Mouse (Mus musculus): Measurements from ENCODE around the gene H2-M10.1. TPM values are rescaled to one million over a fixed set of nuclear protein-coding genes. Genes with fewer than 3 reads are reported as not detected.
"Not testable (repeated sequence)": the region's sequence is repeated elsewhere in the genome, so short reads cannot be mapped to it uniquely, and the experiment has no call there.

The H2-M10.1 gene
- polyA plus RNA-seq, 1 experiment: not detected

DNA sequence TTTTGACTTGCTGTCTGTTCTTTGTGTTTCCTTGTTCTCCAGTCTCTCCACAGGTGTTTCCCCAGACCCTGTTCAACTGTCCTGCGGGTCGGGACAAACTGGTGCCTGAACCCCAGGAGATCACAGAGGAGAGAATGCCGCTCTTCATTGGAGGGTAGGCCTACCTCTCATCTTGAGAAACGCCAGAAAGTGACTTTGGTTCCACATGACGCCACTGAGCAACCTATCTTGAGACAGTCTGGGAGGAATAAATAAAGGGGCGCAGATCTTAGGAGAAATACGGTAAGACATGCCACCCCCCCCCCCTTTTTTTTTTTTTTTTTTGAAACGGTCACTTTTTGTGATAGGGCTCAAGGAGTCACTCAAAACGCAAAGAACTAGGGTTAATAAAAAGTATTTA is 11.4 kb downstream of the H2-M10.1 start:
- Histone ChIP-seq H3K4me1 (ENCODE audit: control insufficient read depth, insufficient read depth, low read length) (peaks cover 9% of the 10 kb centered on the region; the same call in 1 of the 2 replicates), H3K27ac (ENCODE audit: control insufficient read depth, insufficient read depth, low read depth, low read length) (peak overlapping the region; percentile 42; the same call in 1 of the 2 replicates), H3K36me3 (ENCODE audit: control insufficient read depth, insufficient read depth, low read length) (no peaks in the 10 kb centered on the region), H3K27me3 (ENCODE audit: control insufficient read depth, insufficient read depth, low read length) (no peaks in the 10 kb centered on the region), H3K4me3 (ENCODE audit: control insufficient read depth, low read depth, low read length) (peak overlapping the region; percentile 49; the same call in 1 of the 2 replicates)
- TF ChIP-seq CTCF (IDR thresholded peaks at IDR 0.05; ENCODE audit: control insufficient read depth, insufficient read depth, insufficient replicate concordance, low read depth, low read length) (no peak), POLR2A (IDR thresholded peaks at IDR 0.05; ENCODE audit: control insufficient read depth, low read depth, low read length) (no peak)

DNA sequence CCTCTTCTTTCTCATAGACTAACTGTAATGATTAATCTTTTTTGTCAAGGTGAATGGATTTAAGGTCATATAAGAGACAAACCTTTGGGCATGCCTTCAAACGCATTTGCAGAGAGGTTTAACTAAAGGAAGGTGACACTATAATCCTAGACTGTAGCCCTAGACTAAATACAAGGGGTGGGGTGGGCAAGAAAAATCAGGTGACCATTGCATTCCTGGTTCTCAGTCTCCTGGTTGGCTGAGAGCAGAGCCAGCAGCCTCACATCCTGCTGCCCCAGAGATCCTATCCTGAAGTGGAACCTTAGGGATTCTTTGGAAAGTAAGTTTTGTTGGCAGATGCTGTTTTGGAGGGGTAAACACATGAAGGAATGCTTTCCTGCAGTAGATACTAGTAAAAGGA is 16.7 kb downstream of the H2-M10.1 start:
- TF ChIP-seq CTCF (IDR thresholded peaks at IDR 0.05; ENCODE audit: control insufficient read depth, insufficient read depth, insufficient replicate concordance, low read depth, low read length): no peak
- TF ChIP-seq POLR2A (IDR thresholded peaks at IDR 0.05; ENCODE audit: control insufficient read depth, low read depth, low read length): no peak
- Histone ChIP-seq H3K27ac (ENCODE audit: control insufficient read depth, insufficient read depth, low read depth, low read length) (no peak overlapping the region), H3K27me3 (ENCODE audit: control insufficient read depth, insufficient read depth, low read length) (no peaks in the 10 kb centered on the region), H3K4me1 (ENCODE audit: control insufficient read depth, insufficient read depth, low read length) (no peaks in the 10 kb centered on the region), H3K4me3 (ENCODE audit: control insufficient read depth, low read depth, low read length) (no peak overlapping the region), H3K36me3 (ENCODE audit: control insufficient read depth, insufficient read depth, low read length) (no peaks in the 10 kb centered on the region)

DNA sequence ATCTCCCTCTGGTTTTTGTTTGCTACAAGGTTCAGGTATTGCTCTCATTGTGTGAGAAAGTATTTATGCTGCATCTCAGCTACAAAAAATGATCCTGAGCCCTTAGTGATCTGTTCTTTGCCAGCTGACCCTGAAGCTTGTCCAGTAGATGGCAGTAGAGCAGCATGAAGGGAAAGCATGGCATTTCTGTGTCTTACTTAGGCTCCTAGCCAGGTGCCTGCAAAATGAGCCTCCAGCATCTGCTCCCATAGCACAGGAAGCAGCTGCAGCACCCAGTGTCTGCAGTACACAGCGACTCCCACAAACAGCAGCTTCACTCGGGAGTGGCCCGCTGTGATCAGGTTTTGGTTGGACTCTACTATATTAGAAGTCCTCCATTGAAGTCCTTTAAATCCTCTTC is 17.1 kb downstream of the H2-M10.1 start:
- not testable (repeated sequence) for H3K4me3 ChIP-seq (ENCODE audit: control insufficient read depth, low read depth, low read length); H3K27me3 ChIP-seq (ENCODE audit: control insufficient read depth, insufficient read depth, low read length); H3K36me3 ChIP-seq (ENCODE audit: control insufficient read depth, insufficient read depth, low read length); H3K4me1 ChIP-seq (ENCODE audit: control insufficient read depth, insufficient read depth, low read length); H3K27ac ChIP-seq (ENCODE audit: control insufficient read depth, insufficient read depth, low read depth, low read length)
- peak; percentile 26; the same call in 1 of the 2 replicates for TF ChIP-seq CTCF (IDR thresholded peaks at IDR 0.05; ENCODE audit: control insufficient read depth, insufficient read depth, insufficient replicate concordance, low read depth, low read length)

DNA sequence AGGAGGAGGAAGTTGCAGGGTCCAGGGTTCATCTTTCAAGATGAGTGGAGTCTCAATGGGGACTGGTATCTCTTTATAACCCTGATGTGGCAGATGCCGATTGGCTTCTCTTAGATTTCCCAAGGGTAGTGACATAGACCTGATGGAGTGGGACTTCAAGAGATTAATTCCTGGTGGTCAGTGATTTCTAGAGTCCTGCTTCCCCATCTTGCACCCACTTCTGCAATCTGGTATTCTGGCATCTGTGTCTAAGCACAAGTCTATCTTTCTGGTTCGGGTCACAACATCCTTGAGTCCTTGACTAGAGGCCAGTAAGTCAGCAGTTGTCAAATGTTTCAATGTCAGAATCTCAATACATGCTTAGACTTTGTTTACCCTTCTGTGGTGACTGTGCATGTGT is 39.6 kb downstream of the H2-M10.1 start, which contains the start of gene H2-M10.2:
Gene H2-M10.2 (minus strand): TSS at position 101 of the 400 bp plus-strand sequence.
- Histone ChIP-seq H3K27me3 (ENCODE audit: control insufficient read depth, insufficient read depth, low read length) (no peaks in the 10 kb centered on the region), H3K36me3 (ENCODE audit: control insufficient read depth, insufficient read depth, low read length) (no peaks in the 10 kb centered on the region), H3K27ac (ENCODE audit: control insufficient read depth, insufficient read depth, low read depth, low read length) (no peak within 1 kb of the TSS), H3K4me1 (ENCODE audit: control insufficient read depth, insufficient read depth, low read length) (no peaks in the 10 kb centered on the region), H3K4me3 (ENCODE audit: control insufficient read depth, low read depth, low read length) (no peak within 1 kb of the TSS)
- TF ChIP-seq POLR2A (IDR thresholded peaks at IDR 0.05; ENCODE audit: control insufficient read depth, low read depth, low read length) (no peak), CTCF (IDR thresholded peaks at IDR 0.05; ENCODE audit: control insufficient read depth, insufficient read depth, insufficient replicate concordance, low read depth, low read length) (no peak)

DNA sequence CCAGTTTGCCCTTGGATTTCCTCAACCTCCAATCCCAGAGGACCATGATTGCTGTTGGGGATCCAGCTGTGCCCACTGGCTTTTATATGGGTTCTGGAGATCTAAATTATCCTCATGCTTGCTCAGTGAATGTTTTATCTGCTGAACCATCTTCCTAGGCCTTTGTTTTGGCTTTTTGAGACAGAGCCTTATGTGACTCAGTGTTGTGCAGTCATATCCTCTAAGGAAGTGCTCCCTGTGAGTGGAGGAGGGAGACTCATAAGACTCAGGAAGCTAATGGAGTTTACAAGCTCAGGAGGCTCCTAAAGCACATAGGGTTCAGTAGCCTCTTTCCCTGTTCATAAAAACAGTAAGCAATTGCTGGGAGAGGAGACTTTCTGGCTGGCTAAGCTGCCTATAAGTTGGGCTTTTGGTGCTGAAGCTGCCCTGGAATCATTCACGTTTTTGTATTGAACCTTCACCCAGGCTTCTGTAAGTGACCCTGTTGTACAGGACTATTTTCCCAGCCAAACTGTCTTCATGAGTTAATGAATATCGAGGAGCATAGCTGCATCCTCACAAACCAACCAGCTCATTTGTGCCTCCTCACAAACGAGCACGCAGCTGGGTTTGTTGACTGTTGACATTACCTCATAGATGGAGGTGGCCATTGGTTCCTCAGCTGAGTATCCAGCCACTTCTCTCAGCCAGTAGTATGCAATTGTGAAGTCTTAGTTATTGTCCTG is 44.3 kb downstream of the H2-M10.1 start:
- no peaks in the 10 kb centered on the region for H3K36me3 ChIP-seq (ENCODE audit: control insufficient read depth, insufficient read depth, low read length)
- H3K4me3 ChIP-seq (ENCODE audit: control insufficient read depth, low read depth, low read length): no peak overlapping the region
- H3K27me3 ChIP-seq (ENCODE audit: control insufficient read depth, insufficient read depth, low read length): no peaks in the 10 kb centered on the region
- H3K4me1 ChIP-seq (ENCODE audit: control insufficient read depth, insufficient read depth, low read length): no peaks in the 10 kb centered on the region
- TF ChIP-seq CTCF (IDR thresholded peaks at IDR 0.05; ENCODE audit: control insufficient read depth, insufficient read depth, insufficient replicate concordance, low read depth, low read length): no peak
- TF ChIP-seq POLR2A (IDR thresholded peaks at IDR 0.05; ENCODE audit: control insufficient read depth, low read depth, low read length): no peak
- H3K27ac ChIP-seq (ENCODE audit: control insufficient read depth, insufficient read depth, low read depth, low read length): no peak overlapping the region

DNA sequence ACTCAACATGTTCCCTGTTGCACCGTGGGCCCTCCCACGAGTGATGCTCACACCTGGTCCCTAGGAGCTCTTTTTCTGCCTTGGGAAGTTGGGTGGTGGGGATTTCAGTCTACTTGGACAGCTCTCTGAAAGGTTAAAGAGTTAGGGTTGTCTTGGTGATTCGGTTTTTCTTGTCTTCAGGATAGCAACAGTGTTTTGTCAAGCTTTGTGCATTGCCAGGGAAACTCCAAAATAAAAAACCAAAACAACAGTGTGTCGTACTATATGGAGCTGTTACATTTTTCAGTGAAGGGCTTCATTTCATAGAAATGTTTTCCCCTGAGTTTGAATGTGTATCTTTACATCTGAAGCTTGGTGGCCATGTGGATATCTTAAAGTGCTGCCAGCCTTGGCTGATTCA is 51.2 kb downstream of the H2-M10.1 start:
- Histone ChIP-seq H3K4me3 (ENCODE audit: control insufficient read depth, low read depth, low read length) (no peak overlapping the region), H3K27ac (ENCODE audit: control insufficient read depth, insufficient read depth, low read depth, low read length) (no peak overlapping the region), H3K27me3 (ENCODE audit: control insufficient read depth, insufficient read depth, low read length) (no peaks in the 10 kb centered on the region), H3K36me3 (ENCODE audit: control insufficient read depth, insufficient read depth, low read length) (no peaks in the 10 kb centered on the region; the same call in 1 of the 2 replicates), H3K4me1 (ENCODE audit: control insufficient read depth, insufficient read depth, low read length) (no peaks in the 10 kb centered on the region; the same call in none of the 2 replicates)
- no peak for TF ChIP-seq CTCF (IDR thresholded peaks at IDR 0.05; ENCODE audit: control insufficient read depth, insufficient read depth, insufficient replicate concordance, low read depth, low read length)
- no peak for TF ChIP-seq POLR2A (IDR thresholded peaks at IDR 0.05; ENCODE audit: control insufficient read depth, low read depth, low read length)

DNA sequence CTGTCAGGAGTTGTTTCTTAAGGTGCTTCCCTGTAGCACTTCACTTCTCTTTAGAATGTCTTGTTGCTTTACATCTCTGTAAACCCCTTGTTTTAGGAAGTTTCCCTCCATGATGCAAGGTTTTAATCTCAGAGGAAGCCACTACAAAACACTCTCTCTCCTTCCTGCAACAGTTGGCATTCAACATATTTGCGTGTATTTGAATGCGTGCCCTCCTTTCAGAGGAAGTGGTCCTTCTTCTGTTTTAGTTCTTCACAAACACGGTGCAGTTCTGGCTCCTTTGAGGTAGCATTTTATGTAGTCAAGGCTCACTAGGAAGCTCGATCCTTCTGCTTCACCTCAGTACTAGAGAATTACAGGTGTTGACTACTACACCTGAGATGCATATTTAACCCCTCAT is 52.2 kb downstream of the H2-M10.1 start:
- H3K4me1 ChIP-seq (ENCODE audit: control insufficient read depth, insufficient read depth, low read length): no peaks in the 10 kb centered on the region; the same call in none of the 2 replicates
- H3K27me3 ChIP-seq (ENCODE audit: control insufficient read depth, insufficient read depth, low read length): no peaks in the 10 kb centered on the region
- peak overlapping the region; percentile 95 for H3K4me3 ChIP-seq (ENCODE audit: control insufficient read depth, low read depth, low read length)
- H3K27ac ChIP-seq (ENCODE audit: control insufficient read depth, insufficient read depth, low read depth, low read length): no peak overlapping the region
- no peaks in the 10 kb centered on the region; the same call in 1 of the 2 replicates for H3K36me3 ChIP-seq (ENCODE audit: control insufficient read depth, insufficient read depth, low read length)
- TF ChIP-seq POLR2A (IDR thresholded peaks at IDR 0.05; ENCODE audit: control insufficient read depth, low read depth, low read length) (no peak), CTCF (IDR thresholded peaks at IDR 0.05; ENCODE audit: control insufficient read depth, insufficient read depth, insufficient replicate concordance, low read depth, low read length) (no peak)

Other genes with a start within 250 kb of the H2-M10.1 start
- not detected in 2 replicates for gene Gm19684, start 204.5 kb downstream of the H2-M10.1 start, polyA plus RNA-seq (2012; rRNA removed)
- gene Gm7030, start 196.7 kb downstream of the H2-M10.1 start, polyA plus RNA-seq (2012; rRNA removed): not detected in 2 replicates
- 0.21 TPM in 1 of 2 replicates, not detected in the other for gene Gm8909, start 157.6 kb downstream of the H2-M10.1 start, polyA plus RNA-seq (2012; rRNA removed)
- gene H2-T3, start 135.9 kb downstream of the H2-M10.1 start, polyA plus RNA-seq (2012; rRNA removed): 0.05 TPM in 1 of 2 replicates, not detected in the other
- 82.5 and 90.8 TPM in 2 replicates for gene Rpp21, start 68.1 kb downstream of the H2-M10.1 start, polyA plus RNA-seq (2012; rRNA removed)
- 44.3 and 45.4 TPM in 2 replicates for gene Trim39, start 53.9 kb downstream of the H2-M10.1 start, polyA plus RNA-seq (2012; rRNA removed)
- 0.12 TPM in 1 of 2 replicates, not detected in the other for gene H2-M10.2, start 39.7 kb downstream of the H2-M10.1 start, polyA plus RNA-seq (2012; rRNA removed)
- gene H2-M10.3, start 42.3 kb upstream of the H2-M10.1 start, polyA plus RNA-seq (2012; rRNA removed): 0.12 and 0.16 TPM in 2 replicates
- gene H2-M10.4, start 136.2 kb upstream of the H2-M10.1 start, polyA plus RNA-seq (2012; rRNA removed): not detected in 2 replicates
- gene H2-M11, start 220.9 kb upstream of the H2-M10.1 start, polyA plus RNA-seq (2012; rRNA removed): not detected in 2 replicates